Mouse (Mus musculus): Measurements from ENCODE around the gene Adgra1. TPM values are rescaled to one million over a fixed set of nuclear protein-coding genes. Genes with fewer than 3 reads are reported as not detected.
A peak's percentile ranks its signal among the peaks of the same experiment; 100 is the strongest.

Gene Adgra1
- total RNA-seq, 2 experiments from 2014 or later, result 2.4 to 3.9 TPM

GRCm38 (mm10) chr7:139850152-139850551, 16.2 kb downstream of the Adgra1 start:
- DNase-seq, result no peak

GRCm38 (mm10) chr7:139850677-139851076, 16.7 kb downstream of the Adgra1 start:
- no peak for DNase-seq

- no peak for DNase-seq
Measured at GRCm38 (mm10) chr7:139851098-139851497, 17.1 kb downstream of the Adgra1 start.

GRCm38 (mm10) chr7:139855261-139855660, 21.3 kb downstream of the Adgra1 start:
- no peak for DNase-seq

- peak; percentile 79 for DNase-seq
Measured at GRCm38 (mm10) chr7:139861411-139861810, 27.4 kb downstream of the Adgra1 start.

- no peak for DNase-seq
Measured at GRCm38 (mm10) chr7:139863076-139863475, 29.1 kb downstream of the Adgra1 start.

- DNase-seq, result peak; percentile 20
Measured at GRCm38 (mm10) chr7:139864253-139864652, 30.3 kb downstream of the Adgra1 start.

GRCm38 (mm10) chr7:139864871-139865270, 30.9 kb downstream of the Adgra1 start:
- no peak for DNase-seq

- no peak for DNase-seq
Measured at GRCm38 (mm10) chr7:139871014-139871413, 37.0 kb downstream of the Adgra1 start.

GRCm38 (mm10) chr7:139877167-139877792, 43.3 kb downstream of the Adgra1 start:
- peak; percentile 12 for DNase-seq

GRCm38 (mm10) chr7:139878122-139878521, 44.1 kb downstream of the Adgra1 start:
- DNase-seq, result no peak

- DNase-seq, result no peak
Measured at GRCm38 (mm10) chr7:139878621-139879020, 44.6 kb downstream of the Adgra1 start.

- no peak for DNase-seq
Measured at GRCm38 (mm10) chr7:139883545-139883944, 49.6 kb downstream of the Adgra1 start.

- DNase-seq, result no peak
Measured at GRCm38 (mm10) chr7:139891779-139892178, 57.8 kb downstream of the Adgra1 start.

GRCm38 (mm10) chr7:139894655-139895557, 60.9 kb downstream of the Adgra1 start, which contains the start of gene Kndc1:
TSS of gene Kndc1 (plus strand) at chr7:139894696.
- DNase-seq, result peak; percentile 68

GRCm38 (mm10) chr7:139896271-139896670, 62.3 kb downstream of the Adgra1 start:
- no peak for DNase-seq

GRCm38 (mm10) chr7:139896796-139897195, 62.8 kb downstream of the Adgra1 start:
- no peak for DNase-seq

GRCm38 (mm10) chr7:139898606-139899005, 64.6 kb downstream of the Adgra1 start:
- DNase-seq, result no peak

- DNase-seq, result no peak
Measured at GRCm38 (mm10) chr7:139899505-139899904, 65.5 kb downstream of the Adgra1 start.

GRCm38 (mm10) chr7:139900456-139900855, 66.5 kb downstream of the Adgra1 start:
- DNase-seq, result no peak

GRCm38 (mm10) chr7:139900896-139901295, 66.9 kb downstream of the Adgra1 start:
- no peak for DNase-seq

- no peak for DNase-seq
Measured at GRCm38 (mm10) chr7:139901981-139902380, 68.0 kb downstream of the Adgra1 start.

GRCm38 (mm10) chr7:139905261-139905660, 71.3 kb downstream of the Adgra1 start:
- no peak for DNase-seq

All from adrenal gland, postnatal 10 days (tissue).